Mouse (Mus musculus): ENCODE results near the gene Myof. TPM values are rescaled to one million over a fixed set of nuclear protein-coding genes. Genes with fewer than 3 reads are reported as not detected.
A peak's percentile ranks its signal among the peaks of the same experiment; 100 is the strongest.

Gene Myof
- total and polyA plus RNA-seq, 2 experiments from 2014 or later: 1.5 to 5.1 TPM

DNA sequence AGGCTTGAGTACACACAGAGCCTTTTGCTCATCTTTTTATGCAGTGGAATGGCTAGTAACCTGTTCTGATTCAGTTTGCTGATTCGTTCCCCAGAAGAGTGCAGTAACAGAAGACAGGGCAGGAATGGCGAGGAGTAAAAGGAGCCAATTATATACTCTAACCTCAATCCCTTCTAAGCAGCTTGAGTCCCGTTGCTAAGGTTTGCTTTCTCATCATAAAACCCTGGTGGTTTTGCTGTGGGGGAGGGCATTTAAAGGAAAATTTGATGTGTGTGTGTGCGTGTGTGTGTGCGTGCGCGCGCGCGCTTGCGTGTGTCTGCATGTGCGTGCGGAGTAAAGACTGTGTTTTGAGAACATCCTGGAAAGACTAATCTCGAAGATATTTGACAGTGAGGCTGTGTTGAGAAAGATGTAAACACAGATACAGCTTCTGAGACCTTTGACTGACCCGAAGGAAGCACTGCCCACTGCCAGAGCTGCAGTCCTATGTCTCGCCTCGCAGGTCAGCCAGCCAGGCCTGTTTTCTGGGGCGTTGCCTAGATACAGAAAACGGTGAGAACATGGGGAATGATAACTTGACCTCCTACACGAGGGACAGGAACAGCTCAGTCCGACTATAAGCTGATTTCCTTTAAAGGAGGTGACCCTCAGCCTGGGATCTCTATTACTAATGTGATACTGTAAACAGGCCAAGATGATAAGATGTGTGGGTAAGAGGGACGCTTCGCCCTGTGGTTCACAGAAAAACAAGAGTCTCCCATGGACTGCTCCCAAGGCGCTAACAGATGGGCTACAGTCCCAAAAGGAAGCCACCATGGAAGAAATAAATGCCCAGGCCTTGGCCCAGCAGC is 39.5 kb downstream of the Myof start:
- ATAC-seq (peak; percentile 42), DNase-seq (no peak)
- no peak overlapping the region for H3K4me2 ChIP-seq (ENCODE audit: low read depth)
- no peaks in the 10 kb centered on the region for H3K9me3 ChIP-seq (ENCODE audit: low read length)
- WGBS: 80% methylated on average over 24 of the region's 24 CpGs
- H3K27me3 ChIP-seq (ENCODE audit: insufficient read depth, low read length): no peaks in the 10 kb centered on the region
- no peak overlapping the region for H3K9ac ChIP-seq
- no peak overlapping the region for H3K27ac ChIP-seq (ENCODE audit: low read depth, low read length)
- no peak for TF ChIP-seq CTCF (IDR thresholded peaks at IDR 0.05; ENCODE audit: low read depth)
- H3K36me3 ChIP-seq (ENCODE audit: insufficient read depth): no peaks in the 10 kb centered on the region
- no peaks in the 10 kb centered on the region for H3K4me1 ChIP-seq (ENCODE audit: insufficient read depth)
- H3K4me3 ChIP-seq (ENCODE audit: low read depth, low read length): no peak overlapping the region

DNA sequence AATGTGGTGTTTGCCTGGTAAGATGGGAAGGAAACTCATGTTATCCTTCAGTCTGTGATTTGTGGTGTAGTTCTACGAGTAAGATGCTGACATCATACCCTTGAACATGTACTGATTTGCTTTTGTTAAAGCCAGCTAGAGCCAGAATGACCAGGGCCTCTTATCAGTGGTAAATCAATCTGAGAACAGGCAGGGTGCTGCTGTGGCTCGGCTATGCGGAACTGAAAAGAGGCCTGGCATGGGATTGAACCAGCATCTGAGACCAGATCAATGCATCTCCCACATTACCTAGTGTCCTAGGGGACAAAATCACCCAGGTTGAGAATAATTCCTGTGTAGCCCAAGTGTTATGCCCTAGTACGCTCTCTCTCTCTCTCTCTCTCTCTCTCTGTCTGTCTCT is 40.6 kb downstream of the Myof start:
- 85% methylated on average over 4 of the region's 4 CpGs for WGBS
- Histone ChIP-seq H3K4me3 (ENCODE audit: low read depth, low read length) (no peak overlapping the region), H3K4me1 (ENCODE audit: insufficient read depth) (no peaks in the 10 kb centered on the region), H3K36me3 (ENCODE audit: insufficient read depth) (no peaks in the 10 kb centered on the region), H3K27ac (ENCODE audit: low read depth, low read length) (no peak overlapping the region), H3K9ac (no peak overlapping the region), H3K4me2 (ENCODE audit: low read depth) (no peak overlapping the region), H3K9me3 (ENCODE audit: low read length) (no peaks in the 10 kb centered on the region), H3K27me3 (ENCODE audit: insufficient read depth, low read length) (no peaks in the 10 kb centered on the region)
- no peak for TF ChIP-seq CTCF (IDR thresholded peaks at IDR 0.05; ENCODE audit: low read depth)
- ATAC-seq (no peak), DNase-seq (no peak)

DNA sequence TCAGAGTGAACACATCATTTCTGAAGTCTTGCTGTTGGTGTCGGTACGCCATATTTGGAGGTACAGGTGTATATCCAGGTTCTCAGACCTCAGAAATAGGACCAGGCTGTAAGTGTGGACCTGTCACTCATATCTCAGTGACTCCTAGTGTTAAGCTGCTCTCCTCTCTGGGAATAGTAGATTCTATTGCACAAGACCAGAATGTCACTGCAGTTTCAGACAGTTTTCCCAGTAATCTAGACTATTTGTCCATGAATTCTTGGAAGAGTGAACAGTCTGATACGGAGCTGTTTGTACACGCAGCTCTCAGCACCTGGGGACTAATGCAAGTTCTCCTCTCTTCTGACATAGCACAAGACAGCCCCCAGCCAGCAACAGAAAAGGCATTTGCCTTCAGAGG is 42.4 kb downstream of the Myof start:
- Histone ChIP-seq H3K27me3 (ENCODE audit: insufficient read depth, low read length) (no peaks in the 10 kb centered on the region), H3K9me3 (ENCODE audit: low read length) (no peaks in the 10 kb centered on the region), H3K4me3 (ENCODE audit: low read depth, low read length) (no peak overlapping the region), H3K36me3 (ENCODE audit: insufficient read depth) (no peaks in the 10 kb centered on the region), H3K4me1 (ENCODE audit: insufficient read depth) (no peaks in the 10 kb centered on the region), H3K9ac (no peak overlapping the region), H3K4me2 (ENCODE audit: low read depth) (no peak overlapping the region), H3K27ac (ENCODE audit: low read depth, low read length) (no peak overlapping the region)
- ATAC-seq: no peak
- WGBS: 96% methylated on average over 4 of the region's 4 CpGs
- no peak for TF ChIP-seq CTCF (IDR thresholded peaks at IDR 0.05; ENCODE audit: low read depth)
- DNase-seq: no peak

DNA sequence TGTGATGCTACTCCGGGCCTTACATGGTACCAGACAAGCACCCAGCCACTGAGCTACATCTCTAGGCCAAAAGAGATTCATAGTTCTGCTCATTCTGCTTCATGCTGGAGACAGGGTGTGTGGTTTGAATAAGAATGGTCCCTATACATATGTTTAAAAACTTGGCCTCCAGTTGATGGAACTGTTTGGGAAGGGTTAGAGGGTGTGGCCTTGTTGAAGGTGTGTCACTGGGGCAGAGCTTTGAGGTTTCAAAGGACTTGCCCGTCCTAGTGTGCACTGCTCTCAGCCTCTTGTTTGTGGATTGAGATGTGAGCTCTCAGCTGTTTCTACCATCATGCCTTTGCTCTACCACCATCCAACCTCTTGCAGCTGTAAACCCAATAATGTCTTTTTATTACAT is 43.4 kb downstream of the Myof start:
- TF ChIP-seq CTCF (IDR thresholded peaks at IDR 0.05; ENCODE audit: low read depth): no peak
- Histone ChIP-seq H3K27me3 (ENCODE audit: insufficient read depth, low read length) (no peaks in the 10 kb centered on the region), H3K9ac (no peak overlapping the region), H3K9me3 (ENCODE audit: low read length) (no peaks in the 10 kb centered on the region), H3K4me2 (ENCODE audit: low read depth) (no peak overlapping the region), H3K36me3 (ENCODE audit: insufficient read depth) (no peaks in the 10 kb centered on the region), H3K27ac (ENCODE audit: low read depth, low read length) (no peak overlapping the region), H3K4me1 (ENCODE audit: insufficient read depth) (no peaks in the 10 kb centered on the region), H3K4me3 (ENCODE audit: low read depth, low read length) (no peak overlapping the region)
- ATAC-seq: no peak
- WGBS: 86% methylated on average over 2 of the region's 2 CpGs
- no peak for DNase-seq

DNA sequence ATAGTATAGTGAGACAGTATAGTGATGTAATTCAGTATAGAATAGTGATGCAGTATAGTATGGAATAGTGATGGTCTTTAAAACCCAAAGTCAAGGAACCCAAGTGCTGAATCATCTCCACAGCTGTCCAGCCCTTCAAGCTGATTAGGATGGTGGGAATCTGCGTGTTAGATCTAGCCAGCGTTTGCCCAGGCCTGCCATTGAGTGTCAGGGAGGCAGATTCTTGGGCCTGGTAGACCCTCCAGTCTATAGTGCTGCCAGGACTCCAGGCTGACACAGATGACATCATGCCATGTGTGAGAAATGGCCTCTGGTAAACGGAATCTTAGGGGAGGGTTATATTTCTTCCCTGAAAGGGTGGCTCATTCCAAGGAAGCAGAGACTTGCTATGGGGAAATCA is 49.1 kb downstream of the Myof start:
- Histone ChIP-seq H3K9ac (no peak overlapping the region), H3K9me3 (ENCODE audit: low read length) (no peaks in the 10 kb centered on the region), H3K4me2 (ENCODE audit: low read depth) (no peak overlapping the region), H3K27me3 (ENCODE audit: insufficient read depth, low read length) (no peaks in the 10 kb centered on the region), H3K36me3 (ENCODE audit: insufficient read depth) (no peaks in the 10 kb centered on the region), H3K4me1 (ENCODE audit: insufficient read depth) (peaks cover 13% of the 10 kb centered on the region), H3K4me3 (ENCODE audit: low read depth, low read length) (no peak overlapping the region), H3K27ac (ENCODE audit: low read depth, low read length) (no peak overlapping the region)
- DNase-seq (no peak), ATAC-seq (no peak)
- WGBS: 77% methylated on average over 3 of the region's 3 CpGs
- no peak for TF ChIP-seq CTCF (IDR thresholded peaks at IDR 0.05; ENCODE audit: low read depth)

DNA sequence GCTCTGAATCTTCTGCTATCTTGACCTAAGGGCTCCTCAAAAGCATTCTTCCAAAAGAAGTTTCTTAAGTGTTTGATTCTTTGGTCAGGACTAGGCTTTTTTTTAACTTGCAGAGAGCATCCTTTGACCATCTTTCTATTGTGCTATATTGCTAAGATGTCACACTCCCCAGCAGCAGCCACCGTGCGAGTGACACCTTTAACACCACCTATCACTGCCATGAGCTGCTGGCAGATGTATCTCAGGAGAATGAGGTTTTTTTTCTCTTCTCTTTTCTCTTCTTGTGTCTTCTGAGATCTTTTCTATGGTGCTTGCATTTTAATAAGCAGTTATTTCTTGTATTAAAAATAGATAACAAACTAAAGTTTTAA is 51.2 kb downstream of the Myof start:
- no peaks in the 10 kb centered on the region for H3K9me3 ChIP-seq (ENCODE audit: low read length)
- DNase-seq: no peak
- H3K4me2 ChIP-seq (ENCODE audit: low read depth): peak overlapping the region; percentile 36
- H3K27me3 ChIP-seq (ENCODE audit: insufficient read depth, low read length): no peaks in the 10 kb centered on the region
- H3K4me1 ChIP-seq (ENCODE audit: insufficient read depth): peaks cover 13% of the 10 kb centered on the region
- 28% methylated on average over 2 of the region's 2 CpGs for WGBS
- no peak overlapping the region for H3K4me3 ChIP-seq (ENCODE audit: low read depth, low read length)
- peak overlapping the region; percentile 90 for H3K27ac ChIP-seq (ENCODE audit: low read depth, low read length)
- H3K9ac ChIP-seq: 0 out of 2 replicates have a peak overlapping the region, but pooled peaks have one; percentile 14
- TF ChIP-seq CTCF (IDR thresholded peaks at IDR 0.05; ENCODE audit: low read depth): no peak
- ATAC-seq: 0 out of 2 replicates have a peak, but pooled peaks have one; percentile 11
- no peaks in the 10 kb centered on the region for H3K36me3 ChIP-seq (ENCODE audit: insufficient read depth)

DNA sequence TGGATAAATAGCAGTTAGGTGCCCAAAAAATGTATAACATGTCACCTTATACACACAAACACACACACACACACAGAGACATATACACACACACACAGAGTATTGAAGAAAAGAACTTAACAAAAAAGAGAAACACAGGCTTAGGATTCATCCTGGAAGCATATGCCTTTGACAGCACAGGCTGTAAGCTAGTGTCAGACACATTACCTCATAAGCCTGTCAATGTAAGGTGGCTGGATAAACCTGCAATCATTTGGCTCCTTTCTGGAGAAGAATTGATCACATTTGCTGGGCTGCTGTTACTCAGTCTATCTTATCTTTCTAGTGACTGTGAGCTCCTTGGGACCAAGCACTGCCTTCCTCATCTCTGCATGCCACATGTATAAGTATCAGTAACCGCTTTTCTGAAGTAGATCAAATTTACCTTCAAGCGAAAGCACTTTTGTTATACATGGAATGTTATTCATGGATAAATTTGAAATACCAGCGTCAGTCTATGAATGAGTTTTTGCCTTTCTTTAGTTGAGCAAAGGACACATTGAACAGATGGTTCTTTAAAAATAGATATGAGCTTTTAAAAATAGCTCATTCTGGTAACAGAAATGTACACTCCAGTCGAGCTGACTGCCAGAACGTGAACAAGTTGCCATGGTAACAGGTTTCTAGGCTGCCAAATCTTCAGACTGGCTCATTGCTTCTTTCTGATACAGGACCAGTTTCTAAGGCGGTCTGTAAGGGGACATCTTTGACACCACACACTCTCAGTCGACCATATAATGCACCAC is 51.8 kb downstream of the Myof start:
- peak overlapping the region; percentile 36 for H3K4me2 ChIP-seq (ENCODE audit: low read depth)
- 0 out of 2 replicates have a peak overlapping the region, but pooled peaks have one; percentile 14 for H3K9ac ChIP-seq
- peaks cover 13% of the 10 kb centered on the region for H3K4me1 ChIP-seq (ENCODE audit: insufficient read depth)
- WGBS: 8% methylated on average over 7 of the region's 7 CpGs
- ATAC-seq (peak; percentile 91), DNase-seq (peak; percentile 94)
- H3K9me3 ChIP-seq (ENCODE audit: low read length): no peaks in the 10 kb centered on the region
- H3K4me3 ChIP-seq (ENCODE audit: low read depth, low read length): no peak overlapping the region
- no peak for TF ChIP-seq CTCF (IDR thresholded peaks at IDR 0.05; ENCODE audit: low read depth)
- peak overlapping the region; percentile 90 for H3K27ac ChIP-seq (ENCODE audit: low read depth, low read length)
- H3K36me3 ChIP-seq (ENCODE audit: insufficient read depth): no peaks in the 10 kb centered on the region
- H3K27me3 ChIP-seq (ENCODE audit: insufficient read depth, low read length): no peaks in the 10 kb centered on the region

All from forebrain, postnatal 0 days (tissue).